Mouse (Mus musculus): ENCODE results near the gene Olfr279.

The Olfr279 gene

GRCm38 (mm10) chr15:98492102-98492501 is at the start of gene Olfr279:
Gene Olfr279 (plus strand): TSS chr15:98492402.
- CTCF ChIA-PET, result no interaction called here

- CTCF ChIA-PET, result no interaction called here
These were observed 47.6 kb upstream of the Olfr279 start for GRCm38 (mm10) chr15:98444561-98444960.

- CTCF ChIA-PET, result no interaction called here
These were observed 43.7 kb upstream of the Olfr279 start for GRCm38 (mm10) chr15:98448521-98448920.

- CTCF ChIA-PET, result interaction anchor here (0.7 kb wide), 1 partner anchor 128 kb away, joined by 5 read pairs; no protein-coding TSS in a partner anchor
These were observed 39.9 kb upstream of the Olfr279 start, which contains the start of gene Olfr281 for GRCm38 (mm10) chr15:98452288-98452687. Gene Olfr281 (plus strand): TSS chr15:98452588.

GRCm38 (mm10) chr15:98469596-98469995 is 22.6 kb upstream of the Olfr279 start, which contains the start of gene OR5BS1P:
Gene OR5BS1P (plus strand): TSS chr15:98469896.
- CTCF ChIA-PET, result no interaction called here

- CTCF ChIA-PET, result no interaction called here
These were observed 20.7 kb upstream of the Olfr279 start for GRCm38 (mm10) chr15:98471539-98471938.

DNA sequence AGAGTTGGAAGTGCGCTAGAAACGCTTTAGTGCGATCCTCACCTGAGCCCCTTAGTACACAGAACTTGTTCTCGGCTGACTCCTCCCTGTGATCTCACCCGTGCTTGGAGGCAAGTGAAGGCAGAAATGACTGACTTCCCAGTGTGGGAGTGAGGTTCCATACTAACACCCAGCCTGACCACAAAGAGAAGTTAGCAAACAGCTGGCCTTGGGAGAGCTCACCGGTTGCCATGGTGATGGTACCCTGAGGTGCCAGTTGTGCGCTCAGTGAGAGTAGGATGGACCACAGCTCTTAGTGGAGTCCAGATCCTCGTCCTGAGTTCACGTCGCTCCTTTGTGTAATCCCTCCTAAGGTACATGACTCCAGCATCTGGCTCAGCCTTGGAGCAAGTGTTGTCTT is 17.2 kb upstream of the Olfr279 start:
- CTCF ChIA-PET, result interaction anchor here (0.6 kb wide), 1 partner anchor 11 kb away, joined by 3 read pairs; no protein-coding TSS in a partner anchor

GRCm38 (mm10) chr15:98475382-98475781 is 16.8 kb upstream of the Olfr279 start:
- CTCF ChIA-PET, result interaction anchor here (0.6 kb wide), 1 partner anchor 10 kb away, joined by 3 read pairs; no protein-coding TSS in a partner anchor

- CTCF ChIA-PET, result no interaction called here
These were observed 15.9 kb upstream of the Olfr279 start for GRCm38 (mm10) chr15:98476281-98476680.

- CTCF ChIA-PET, result interaction anchor here (1.0 kb wide), 1 partner anchor 27 kb away, joined by 5 read pairs; no protein-coding TSS in a partner anchor
These were observed 12.6 kb upstream of the Olfr279 start for GRCm38 (mm10) chr15:98479568-98480102.

- CTCF ChIA-PET, result no interaction called here
These were observed 9.5 kb upstream of the Olfr279 start, which contains the start of gene Lalba for GRCm38 (mm10) chr15:98482701-98483100. Gene Lalba (minus strand): TSS chr15:98482721.

GRCm38 (mm10) chr15:98483907-98484886 is 8.0 kb upstream of the Olfr279 start:
- CTCF ChIA-PET, result no interaction called here

- CTCF ChIA-PET, result interaction anchor here (1.0 kb wide), 1 partner anchor 131 kb away, joined by 3 read pairs; no protein-coding TSS in a partner anchor
These were observed 5.7 kb upstream of the Olfr279 start for GRCm38 (mm10) chr15:98486433-98487021.

GRCm38 (mm10) chr15:98491332-98491731 is 870 bp upstream of the Olfr279 start:
- CTCF ChIA-PET, result no interaction called here

- CTCF ChIA-PET, result no interaction called here
These were observed 5.4 kb downstream of the Olfr279 start for GRCm38 (mm10) chr15:98497631-98498030.

GRCm38 (mm10) chr15:98503317-98503716 is 11.1 kb downstream of the Olfr279 start:
- CTCF ChIA-PET, result no interaction called here

DNA sequence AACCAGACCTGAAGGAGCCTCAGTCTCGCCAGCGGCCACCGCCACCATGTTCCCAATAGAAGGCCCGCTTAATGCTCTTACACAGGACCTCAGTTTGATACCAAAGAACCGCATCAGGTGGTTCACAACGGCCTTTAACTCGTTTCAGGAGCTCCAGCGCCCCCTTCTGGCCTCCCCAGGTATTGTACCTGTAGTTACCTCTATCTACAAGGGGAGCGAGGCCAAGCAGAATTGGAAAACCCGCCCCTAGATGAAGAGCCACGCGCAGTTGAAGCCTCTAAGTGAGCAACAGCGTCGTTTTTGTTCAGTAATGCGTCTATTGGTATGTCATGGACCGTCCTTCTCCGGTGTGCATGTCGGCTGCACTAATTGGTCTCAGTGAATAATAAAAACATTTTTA is 12.3 kb downstream of the Olfr279 start:
- CTCF ChIA-PET, result interaction anchor here (0.6 to 1.0 kb wide), 3 partner anchors 15 to 324 kb away, joined by 3 to 4 read pairs (median 3); no protein-coding TSS in a partner anchor

GRCm38 (mm10) chr15:98506253-98506957 is 14.2 kb downstream of the Olfr279 start:
- CTCF ChIA-PET, result interaction anchor here (1.0 to 1.2 kb wide), 2 partner anchors 17 to 26 kb away, joined by 3 to 5 read pairs; no protein-coding TSS in a partner anchor

DNA sequence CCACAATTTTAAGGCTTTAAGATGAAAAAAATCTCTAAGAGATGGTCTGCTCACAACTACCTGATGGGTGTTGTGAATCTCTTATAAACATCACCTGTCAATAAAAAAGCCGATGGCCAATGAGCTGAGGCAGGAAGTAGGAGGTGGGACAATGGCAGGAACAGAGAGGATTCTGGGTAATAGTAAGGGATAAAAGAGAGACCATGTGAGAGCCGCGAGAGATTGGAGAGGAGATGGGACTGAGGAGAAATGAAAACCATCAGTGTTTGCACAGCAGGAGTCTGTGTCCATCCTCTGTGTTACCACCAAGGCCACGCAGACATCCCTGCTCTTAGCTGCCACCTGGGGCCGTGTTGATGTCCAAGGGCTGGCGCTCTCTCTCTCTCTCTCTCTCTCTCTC is 15.1 kb downstream of the Olfr279 start:
- CTCF ChIA-PET, result interaction anchor here (1.0 to 1.2 kb wide), 2 partner anchors 16 to 27 kb away, joined by 3 to 5 read pairs; no protein-coding TSS in a partner anchor

GRCm38 (mm10) chr15:98509387-98509786 is 17.2 kb downstream of the Olfr279 start:
- CTCF ChIA-PET, result no interaction called here

Measured in spleen, embryonic (tissue).